Mouse (Mus musculus) limb, embryonic 12.5 days (tissue): ENCODE results near the gene Glycam1. TPM values are rescaled to one million over a fixed set of nuclear protein-coding genes. Genes with fewer than 3 reads are reported as not detected.
A peak's percentile ranks its signal among the peaks of the same experiment; 100 is the strongest.
"Not testable (repeated sequence)": the region's sequence is repeated elsewhere in the genome, so short reads cannot be mapped to it uniquely, and the experiment has no call there.

Experiments
- ATAC-seq: fragments of 200-750 bp; cut with Nextera tagmentation; 2 replicates; pipeline ENCODE4 v1.8.0; 2017; ENCODE audit warnings: low read depth, moderate TSS enrichment; ENCODE audit not compliant: insufficient number of reproducible peaks, insufficient read depth, low FRiP score, low TSS enrichment
- H3K27ac ChIP-seq: fragments of 300-500 bp; sonication (generic); 2 replicates; pipeline ENCODE4 v1.5.1; 2016; ENCODE audit warnings: mild to moderate bottlenecking, moderate library complexity
- H3K27me3 ChIP-seq: fragments of 300-500 bp; sonication (generic); 2 replicates; pipeline ENCODE4 v1.6.1; 2016; ENCODE audit warnings: mild to moderate bottlenecking, moderate library complexity
- H3K36me3 ChIP-seq: fragments of 300-500 bp; sonication (generic); 2 replicates; pipeline ENCODE4 v1.6.1; 2016; ENCODE audit warnings: mild to moderate bottlenecking, moderate library complexity
- H3K4me1 ChIP-seq: fragments of 300-500 bp; sonication (generic); replicated peaks from 2 replicates; pipeline ENCODE4 v1.6.1; 2016
- H3K4me2 ChIP-seq: fragments of 300-500 bp; sonication (generic); 2 replicates; pipeline ENCODE4 v1.6.1; 2016; ENCODE audit warnings: mild to moderate bottlenecking, moderate library complexity
- H3K4me3 ChIP-seq: fragments of 300-500 bp; sonication (generic); replicated peaks from 2 replicates; pipeline ENCODE4 v1.5.1; 2016; ENCODE audit warnings: mild to moderate bottlenecking
- H3K9ac ChIP-seq: fragments of 300-500 bp; sonication (generic); replicated peaks from 2 replicates; pipeline ENCODE4 v1.6.1; 2016; ENCODE audit warnings: mild to moderate bottlenecking, moderate library complexity
- H3K9me3 ChIP-seq: fragments of 300-500 bp; sonication (generic); 2 replicates; pipeline ENCODE4 v1.6.1; 2016; ENCODE audit warnings: mild to moderate bottlenecking, moderate library complexity
- WGBS: fragments of 180-500 bp; shearing (Covaris S2); methylation state at CpG from one replicate; pipeline ENCODE4 v1.1.7; 2016; 5-methylcytosine and 5-hydroxymethylcytosine counted together
- polyA plus RNA-seq: library from polyadenylated mRNA; unstranded; fragments of >200 nt; fragmentation: Nextera tagmentation; extraction: Ambion mirVana; gene quantifications from 2 replicates; pipeline ENCODE4 v1.2.1, GENCODE M21; 2016

The Glycam1 gene
- polyA plus RNA-seq = not detected in 2 replicates

- Histone ChIP-seq H3K4me3 (no peak within 1 kb of the TSS), H3K4me1 (no peaks in the 10 kb centered on the region), H3K36me3 (no peaks in the 10 kb centered on the region), H3K9me3 (no peaks in the 10 kb centered on the region), H3K9ac (no peak within 1 kb of the TSS), H3K4me2 (no peak within 1 kb of the TSS), H3K27ac (no peak within 1 kb of the TSS), H3K27me3 (no peaks in the 10 kb centered on the region)
- ATAC-seq = no peak
Observed at GRCm38 (mm10) chr15:103564981-103565380, at the start of gene Glycam1. Glycam1 (minus strand) TSS chr15:103565081.

- H3K4me2 ChIP-seq = no peak overlapping the region
- ATAC-seq = no peak
- no peaks in the 10 kb centered on the region for H3K9me3 ChIP-seq
- H3K27ac ChIP-seq = no peak overlapping the region
- H3K4me1 ChIP-seq = no peaks in the 10 kb centered on the region
- H3K27me3 ChIP-seq = no peaks in the 10 kb centered on the region
- WGBS = 90% methylated on average over 1 of the region's 1 CpGs
- H3K36me3 ChIP-seq = no peaks in the 10 kb centered on the region
- H3K9ac ChIP-seq = no peak overlapping the region
- no peak overlapping the region for H3K4me3 ChIP-seq
Observed at GRCm38 (mm10) chr15:103604481-103604880, 39.6 kb upstream of the Glycam1 start.

GRCm38 (mm10) chr15:103590779-103591178 is 25.9 kb upstream of the Glycam1 start:
- H3K4me1 ChIP-seq = no peaks in the 10 kb centered on the region
- no peaks in the 10 kb centered on the region for H3K9me3 ChIP-seq
- 82% methylated on average over 2 of the region's 2 CpGs for WGBS
- no peak for ATAC-seq
- no peaks in the 10 kb centered on the region for H3K27me3 ChIP-seq
- H3K36me3 ChIP-seq = no peaks in the 10 kb centered on the region
- H3K27ac ChIP-seq = no peak overlapping the region
- H3K4me2 ChIP-seq = no peak overlapping the region
- no peak overlapping the region for H3K4me3 ChIP-seq
- no peak overlapping the region for H3K9ac ChIP-seq

GRCm38 (mm10) chr15:103587752-103588151 is 22.9 kb upstream of the Glycam1 start:
- H3K36me3 ChIP-seq, H3K4me2 ChIP-seq, H3K9me3 ChIP-seq, ATAC-seq, H3K4me1 ChIP-seq, H3K4me3 ChIP-seq, H3K9ac ChIP-seq, H3K27ac ChIP-seq, H3K27me3 ChIP-seq: not testable (repeated sequence)
- WGBS = 86% methylated on average over 4 of the region's 4 CpGs

GRCm38 (mm10) chr15:103585876-103586275 is 21.0 kb upstream of the Glycam1 start:
- H3K27me3 ChIP-seq = no peaks in the 10 kb centered on the region
- no peaks in the 10 kb centered on the region for H3K4me1 ChIP-seq
- ATAC-seq = no peak
- no peak overlapping the region for H3K4me3 ChIP-seq
- H3K9ac ChIP-seq = no peak overlapping the region
- no peak overlapping the region for H3K27ac ChIP-seq
- H3K9me3 ChIP-seq = no peaks in the 10 kb centered on the region
- WGBS = 69% methylated on average over 2 of the region's 2 CpGs
- no peak overlapping the region for H3K4me2 ChIP-seq
- no peaks in the 10 kb centered on the region for H3K36me3 ChIP-seq

- WGBS = 42% methylated on average over 3 of the region's 3 CpGs
- no peaks in the 10 kb centered on the region for H3K27me3 ChIP-seq
- no peak for ATAC-seq
- H3K9ac ChIP-seq = no peak overlapping the region
- no peaks in the 10 kb centered on the region for H3K36me3 ChIP-seq
- no peak overlapping the region for H3K27ac ChIP-seq
- H3K9me3 ChIP-seq = no peaks in the 10 kb centered on the region
- no peak overlapping the region for H3K4me2 ChIP-seq
- no peaks in the 10 kb centered on the region; the same call in 1 of the 2 replicates for H3K4me1 ChIP-seq
- H3K4me3 ChIP-seq = no peak overlapping the region
Observed at GRCm38 (mm10) chr15:103552096-103552690, 12.7 kb downstream of the Glycam1 start.

GRCm38 (mm10) chr15:103551053-103551452 is 13.8 kb downstream of the Glycam1 start:
- H3K4me3 ChIP-seq = no peak overlapping the region
- no peaks in the 10 kb centered on the region for H3K36me3 ChIP-seq
- H3K27me3 ChIP-seq = no peaks in the 10 kb centered on the region
- no peak overlapping the region for H3K4me2 ChIP-seq
- H3K9ac ChIP-seq = no peak overlapping the region
- WGBS = 10% methylated on average over 1 of the region's 1 CpGs
- no peak for ATAC-seq
- no peaks in the 10 kb centered on the region; the same call in 1 of the 2 replicates for H3K4me1 ChIP-seq
- H3K9me3 ChIP-seq = no peaks in the 10 kb centered on the region
- H3K27ac ChIP-seq = no peak overlapping the region

- Histone ChIP-seq H3K36me3 (no peaks in the 10 kb centered on the region), H3K27ac (no peak overlapping the region), H3K4me2 (no peak overlapping the region), H3K27me3 (no peaks in the 10 kb centered on the region), H3K9ac (no peak overlapping the region), H3K4me1 (no peaks in the 10 kb centered on the region; the same call in 1 of the 2 replicates), H3K9me3 (no peaks in the 10 kb centered on the region), H3K4me3 (no peak overlapping the region)
- 84% methylated on average over 1 of the region's 1 CpGs for WGBS
- no peak for ATAC-seq
Observed at GRCm38 (mm10) chr15:103549475-103549874, 15.4 kb downstream of the Glycam1 start.

- ATAC-seq = no peak
- Histone ChIP-seq H3K9me3 (no peaks in the 10 kb centered on the region), H3K4me3 (no peak overlapping the region), H3K9ac (no peak overlapping the region), H3K36me3 (no peaks in the 10 kb centered on the region), H3K27ac (no peak overlapping the region), H3K4me1 (no peaks in the 10 kb centered on the region; the same call in 1 of the 2 replicates), H3K4me2 (no peak overlapping the region), H3K27me3 (no peaks in the 10 kb centered on the region)
- WGBS = 81% methylated on average over 3 of the region's 3 CpGs
Observed at GRCm38 (mm10) chr15:103547983-103548382, 16.9 kb downstream of the Glycam1 start.

- Histone ChIP-seq H3K4me1 (peaks cover 15% of the 10 kb centered on the region), H3K9me3 (no peaks in the 10 kb centered on the region), H3K4me2 (no peak overlapping the region), H3K27me3 (peaks cover 21% of the 10 kb centered on the region), H3K36me3 (no peaks in the 10 kb centered on the region), H3K4me3 (no peak overlapping the region), H3K9ac (no peak overlapping the region), H3K27ac (no peak overlapping the region)
- ATAC-seq = no peak
Observed at GRCm38 (mm10) chr15:103542526-103542925, 22.4 kb downstream of the Glycam1 start.

- Histone ChIP-seq H3K9ac (no peak overlapping the region), H3K4me3 (no peak overlapping the region), H3K4me2 (no peak overlapping the region), H3K9me3 (no peaks in the 10 kb centered on the region), H3K27ac (no peak overlapping the region), H3K4me1 (peaks cover 24% of the 10 kb centered on the region), H3K36me3 (no peaks in the 10 kb centered on the region), H3K27me3 (peaks cover 38% of the 10 kb centered on the region)
- ATAC-seq = no peak
- WGBS = 53% methylated on average over 1 of the region's 1 CpGs
Observed at GRCm38 (mm10) chr15:103540646-103541045, 24.2 kb downstream of the Glycam1 start.

- WGBS = 64% methylated on average over 2 of the region's 2 CpGs
- peaks cover 52% of the 10 kb centered on the region for H3K27me3 ChIP-seq
- ATAC-seq = no peak
Observed at GRCm38 (mm10) chr15:103539259-103539658, 25.6 kb downstream of the Glycam1 start.

More at GRCm38 (mm10) chr15:103539259-103539658, 25.6 kb downstream of the Glycam1 start:
- H3K9ac ChIP-seq = no peak overlapping the region
- H3K4me2 ChIP-seq = 0 out of 2 replicates have a peak overlapping the region, but pooled peaks have one; percentile 6
- H3K27ac ChIP-seq = no peak overlapping the region
- no peak overlapping the region for H3K4me3 ChIP-seq
- no peaks in the 10 kb centered on the region for H3K9me3 ChIP-seq
- H3K36me3 ChIP-seq = no peaks in the 10 kb centered on the region
- peaks cover 24% of the 10 kb centered on the region for H3K4me1 ChIP-seq
